Mouse (Mus musculus): ENCODE data around the gene Meis1.

GRCm38 (mm10) chr11:19010396-19010811 lies 8.4 kb downstream of the Meis1 start:
- TF ChIP-seq CTCF (IDR thresholded peaks at IDR 0.05; ENCODE audit: insufficient read depth, low read depth, low read length): no peak
- TF ChIP-seq POLR2A (IDR thresholded peaks at IDR 0.05; ENCODE audit: insufficient read depth, low read depth, low read length): no peak
